Mouse (Mus musculus) CD8-positive naive resting alpha-beta T cell, adult 57 days (primary cell): ENCODE measurements around the gene Cyp8b1. TPM values are rescaled to one million over a fixed set of nuclear protein-coding genes. Genes with fewer than 3 reads are reported as not detected.

Experiments
- total RNA-seq: library from RNA; stranded (reverse); gene quantifications from one replicate; pipeline ENCODE4 v1.2.4, GENCODE M21; 2023

The Cyp8b1 gene
- not detected for total RNA-seq

GRCm38 (mm10) chr9:121916102-121916501 lies at the start of gene Cyp8b1:
Gene Cyp8b1 (minus strand): TSS chr9:121916305.

GRCm38 (mm10) chr9:121950418-121951113 lies 34.5 kb upstream of the Cyp8b1 start, which contains the start of gene Fam198a:
Gene Fam198a (plus strand): TSS chr9:121950988.

GRCm38 (mm10) chr9:121898245-121898644 lies 17.9 kb downstream of the Cyp8b1 start, which contains the start of gene Ackr2:
Gene Ackr2 (plus strand): TSS chr9:121898355.

Other genes starting within 250 kb of the Cyp8b1 start
- gene Sec22c, start 210.8 kb downstream of the Cyp8b1 start, total RNA-seq, result 35.3 TPM
- gene Ss18l2, start 206.0 kb downstream of the Cyp8b1 start, total RNA-seq, result 16.7 TPM
- gene Nktr, start 197.1 kb downstream of the Cyp8b1 start, total RNA-seq, result 218 TPM
- 0.95 TPM for gene Zfp651, start 157.0 kb downstream of the Cyp8b1 start, total RNA-seq
- not detected for gene Klhl40, start 138.7 kb downstream of the Cyp8b1 start, total RNA-seq
- not detected for gene Hhatl, start 123.8 kb downstream of the Cyp8b1 start, total RNA-seq
- not detected for gene Ccdc13, start 76.8 kb downstream of the Cyp8b1 start, total RNA-seq
- gene Higd1a, start 57.9 kb downstream of the Cyp8b1 start, total RNA-seq, result 20.5 TPM
- 3.9 TPM for gene Ackr2, start 17.9 kb downstream of the Cyp8b1 start, total RNA-seq
- 0.18 TPM for gene Fam198a, start 34.7 kb upstream of the Cyp8b1 start, total RNA-seq
- 0.21 TPM for gene Pomgnt2, start 80.8 kb upstream of the Cyp8b1 start, total RNA-seq
- gene Snrk, start 201.0 kb upstream of the Cyp8b1 start, total RNA-seq, result 117 TPM